Mouse (Mus musculus): ENCODE measurements around the gene Cxcl2. TPM values are rescaled to one million over a fixed set of nuclear protein-coding genes. Genes with fewer than 3 reads are reported as not detected.

The Cxcl2 gene
- polyA plus RNA-seq, 1 experiment = 1.2 TPM

GRCm38 (mm10) chr5:90881682-90882081 lies 22.0 kb upstream of the Cxcl2 start:
- H3K4me3 ChIP-seq (ENCODE audit: low read depth, low read length) = no peak overlapping the region
- no peaks in the 10 kb centered on the region for H3K27me3 ChIP-seq (ENCODE audit: control insufficient read depth, insufficient read depth, low read length)
- TF ChIP-seq CTCF (IDR thresholded peaks at IDR 0.05; ENCODE audit: extremely low read depth, insufficient read length, insufficient replicate concordance, low read depth, low read length) (no peak), POLR2A (IDR thresholded peaks at IDR 0.05; ENCODE audit: low read depth, low read length) (no peak)
- no peaks in the 10 kb centered on the region for H3K36me3 ChIP-seq (ENCODE audit: control insufficient read depth, insufficient read depth, low read length)
- no peak overlapping the region for H3K27ac ChIP-seq (ENCODE audit: insufficient read depth, low read depth, low read length)
- WGBS = 81% methylated on average over 5 of the region's 5 CpGs
- H3K4me1 ChIP-seq (ENCODE audit: control insufficient read depth, insufficient read depth, insufficient read length, low read length) = peaks cover 6% of the 10 kb centered on the region; the same call in 1 of the 2 replicates

GRCm38 (mm10) chr5:90882146-90882545 lies 21.5 kb upstream of the Cxcl2 start:
- TF ChIP-seq POLR2A (IDR thresholded peaks at IDR 0.05; ENCODE audit: low read depth, low read length) (no peak), CTCF (IDR thresholded peaks at IDR 0.05; ENCODE audit: extremely low read depth, insufficient read length, insufficient replicate concordance, low read depth, low read length) (no peak)
- Histone ChIP-seq H3K36me3 (ENCODE audit: control insufficient read depth, insufficient read depth, low read length) (no peaks in the 10 kb centered on the region), H3K27ac (ENCODE audit: insufficient read depth, low read depth, low read length) (no peak overlapping the region), H3K27me3 (ENCODE audit: control insufficient read depth, insufficient read depth, low read length) (no peaks in the 10 kb centered on the region), H3K4me1 (ENCODE audit: control insufficient read depth, insufficient read depth, insufficient read length, low read length) (peaks cover 6% of the 10 kb centered on the region; the same call in 1 of the 2 replicates), H3K4me3 (ENCODE audit: low read depth, low read length) (no peak overlapping the region)
- 84% methylated on average over 5 of the region's 5 CpGs for WGBS

GRCm38 (mm10) chr5:90884628-90885242 lies 18.9 kb upstream of the Cxcl2 start:
- no peaks in the 10 kb centered on the region for H3K36me3 ChIP-seq (ENCODE audit: control insufficient read depth, insufficient read depth, low read length)
- H3K4me3 ChIP-seq (ENCODE audit: low read depth, low read length) = no peak overlapping the region
- 40% methylated on average over 2 of the region's 2 CpGs for WGBS
- no peak overlapping the region for H3K27ac ChIP-seq (ENCODE audit: insufficient read depth, low read depth, low read length)
- no peaks in the 10 kb centered on the region for H3K27me3 ChIP-seq (ENCODE audit: control insufficient read depth, insufficient read depth, low read length)
- TF ChIP-seq POLR2A (IDR thresholded peaks at IDR 0.05; ENCODE audit: low read depth, low read length) (no peak), CTCF (IDR thresholded peaks at IDR 0.05; ENCODE audit: extremely low read depth, insufficient read length, insufficient replicate concordance, low read depth, low read length) (no peak)
- H3K4me1 ChIP-seq (ENCODE audit: control insufficient read depth, insufficient read depth, insufficient read length, low read length) = 0 out of 2 replicates have a peak, but pooled peaks cover 2% of the 10 kb centered on the region

- 77% methylated on average over 5 of the region's 5 CpGs for WGBS
- H3K27me3 ChIP-seq (ENCODE audit: control insufficient read depth, insufficient read depth, low read length) = no peaks in the 10 kb centered on the region
- H3K4me1 ChIP-seq (ENCODE audit: control insufficient read depth, insufficient read depth, insufficient read length, low read length) = peaks cover 5% of the 10 kb centered on the region; the same call in 1 of the 2 replicates
- H3K4me3 ChIP-seq (ENCODE audit: low read depth, low read length) = no peak overlapping the region
- no peak overlapping the region for H3K27ac ChIP-seq (ENCODE audit: insufficient read depth, low read depth, low read length)
- TF ChIP-seq CTCF (IDR thresholded peaks at IDR 0.05; ENCODE audit: extremely low read depth, insufficient read length, insufficient replicate concordance, low read depth, low read length) = no peak
- TF ChIP-seq POLR2A (IDR thresholded peaks at IDR 0.05; ENCODE audit: low read depth, low read length) = no peak
- H3K36me3 ChIP-seq (ENCODE audit: control insufficient read depth, insufficient read depth, low read length) = no peaks in the 10 kb centered on the region
These were observed 15.0 kb upstream of the Cxcl2 start for GRCm38 (mm10) chr5:90888661-90889060.

GRCm38 (mm10) chr5:90890519-90891463 lies 12.9 kb upstream of the Cxcl2 start, which contains the start of gene Cxcl1:
Gene Cxcl1 (plus strand): TSS chr5:90891241.
- TF ChIP-seq CTCF (IDR thresholded peaks at IDR 0.05; ENCODE audit: extremely low read depth, insufficient read length, insufficient replicate concordance, low read depth, low read length) = peak; percentile 46; the same call in 1 of the 2 replicates
- TF ChIP-seq POLR2A (IDR thresholded peaks at IDR 0.05; ENCODE audit: low read depth, low read length) = 0 out of 2 replicates have a peak, but pooled peaks have one; percentile 16
- Histone ChIP-seq H3K27ac (ENCODE audit: insufficient read depth, low read depth, low read length) (no peak within 1 kb of the TSS), H3K36me3 (ENCODE audit: control insufficient read depth, insufficient read depth, low read length) (no peaks in the 10 kb centered on the region), H3K4me1 (ENCODE audit: control insufficient read depth, insufficient read depth, insufficient read length, low read length) (peaks cover 3% of the 10 kb centered on the region; the same call in 1 of the 2 replicates), H3K27me3 (ENCODE audit: control insufficient read depth, insufficient read depth, low read length) (no peaks in the 10 kb centered on the region), H3K4me3 (ENCODE audit: low read depth, low read length) (peak within 1 kb of the TSS; percentile 74)
- WGBS = 7% methylated on average over 30 of the region's 30 CpGs

- WGBS = 27% methylated on average over 10 of the region's 10 CpGs
- peaks cover 3% of the 10 kb centered on the region; the same call in 1 of the 2 replicates for H3K4me1 ChIP-seq (ENCODE audit: control insufficient read depth, insufficient read depth, insufficient read length, low read length)
- H3K27me3 ChIP-seq (ENCODE audit: control insufficient read depth, insufficient read depth, low read length) = no peaks in the 10 kb centered on the region
- TF ChIP-seq CTCF (IDR thresholded peaks at IDR 0.05; ENCODE audit: extremely low read depth, insufficient read length, insufficient replicate concordance, low read depth, low read length) (no peak), POLR2A (IDR thresholded peaks at IDR 0.05; ENCODE audit: low read depth, low read length) (no peak)
- no peaks in the 10 kb centered on the region for H3K36me3 ChIP-seq (ENCODE audit: control insufficient read depth, insufficient read depth, low read length)
- H3K27ac ChIP-seq (ENCODE audit: insufficient read depth, low read depth, low read length) = no peak overlapping the region
- H3K4me3 ChIP-seq (ENCODE audit: low read depth, low read length) = peak overlapping the region; percentile 74
These were observed 12.2 kb upstream of the Cxcl2 start for GRCm38 (mm10) chr5:90891464-90891813.

- TF ChIP-seq CTCF (IDR thresholded peaks at IDR 0.05; ENCODE audit: extremely low read depth, insufficient read length, insufficient replicate concordance, low read depth, low read length) = no peak
- no peak for TF ChIP-seq POLR2A (IDR thresholded peaks at IDR 0.05; ENCODE audit: low read depth, low read length)
These were observed 9.4 kb upstream of the Cxcl2 start for GRCm38 (mm10) chr5:90894231-90894630.

More at GRCm38 (mm10) chr5:90894231-90894630, 9.4 kb upstream of the Cxcl2 start:
- H3K27me3 ChIP-seq (ENCODE audit: control insufficient read depth, insufficient read depth, low read length) = no peaks in the 10 kb centered on the region
- WGBS = 69% methylated on average over 8 of the region's 8 CpGs
- no peak overlapping the region for H3K4me3 ChIP-seq (ENCODE audit: low read depth, low read length)
- H3K4me1 ChIP-seq (ENCODE audit: control insufficient read depth, insufficient read depth, insufficient read length, low read length) = peaks cover 5% of the 10 kb centered on the region; the same call in 1 of the 2 replicates
- H3K27ac ChIP-seq (ENCODE audit: insufficient read depth, low read depth, low read length) = no peak overlapping the region
- no peaks in the 10 kb centered on the region for H3K36me3 ChIP-seq (ENCODE audit: control insufficient read depth, insufficient read depth, low read length)

All from small intestine, adult 2 months (tissue).